Mouse (Mus musculus) gastrocnemius, adult 8-10 months (tissue): ENCODE data around the gene Dync1li2. TPM values are rescaled to one million over a fixed set of nuclear protein-coding genes. Genes with fewer than 3 reads are reported as not detected.

ENCODE experiments used
- DNase-seq, 2 experiments: peaks; one replicate each; pipeline ENCODE4 v3.0.0; 2022; ENCODE audit warnings: low spot score in 2 of 2
- total RNA-seq, 4 experiments: library from RNA; stranded (reverse); gene quantifications; 2 replicates each; pipeline ENCODE4 v1.2.4; 2022

The Dync1li2 gene
- total RNA-seq, 4 experiments from 2014 or later, result 63.1 to 122 (median 75.8) TPM

DNA sequence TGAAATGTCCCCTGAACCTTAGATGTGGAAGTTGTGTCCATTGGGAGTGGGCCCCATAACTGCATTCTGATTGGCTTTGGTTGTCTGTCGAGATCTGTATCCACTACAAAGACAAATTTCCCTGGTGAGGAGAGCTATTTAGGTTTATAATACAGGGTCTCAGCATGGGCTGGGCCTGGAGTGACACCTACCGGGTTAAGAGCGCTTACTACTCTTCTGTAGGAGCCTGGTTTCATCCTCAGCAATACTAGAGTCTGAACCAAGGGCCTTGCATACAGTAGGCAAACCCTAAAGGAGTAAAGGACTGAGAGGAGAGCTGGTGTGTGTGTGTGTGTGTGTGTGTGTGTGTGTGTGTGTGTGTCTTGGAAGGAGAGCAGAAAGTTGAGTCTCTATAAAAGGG is 28.6 kb downstream of the Dync1li2 start:
- DNase-seq, result no peak

DNA sequence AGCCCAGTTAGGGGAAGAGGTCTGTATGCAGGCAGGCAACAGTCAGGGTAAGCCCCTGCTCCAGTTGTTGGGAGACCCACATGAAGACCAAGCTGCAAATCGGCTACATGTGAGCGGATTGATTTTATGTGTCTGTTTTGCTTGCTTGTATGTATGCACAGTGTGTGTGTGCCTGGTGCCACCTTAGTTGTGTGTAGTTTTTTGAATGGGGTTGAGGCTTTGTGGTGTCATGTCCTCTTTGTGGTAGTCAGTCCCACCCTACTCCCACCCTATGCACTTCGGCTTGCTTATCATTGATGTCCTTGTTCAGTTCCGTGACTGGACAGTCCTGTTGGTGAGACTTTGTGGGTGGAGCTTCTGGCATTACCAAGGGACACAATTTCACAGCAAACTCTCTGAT is 29.1 kb downstream of the Dync1li2 start:
- DNase-seq, result no peak

DNA sequence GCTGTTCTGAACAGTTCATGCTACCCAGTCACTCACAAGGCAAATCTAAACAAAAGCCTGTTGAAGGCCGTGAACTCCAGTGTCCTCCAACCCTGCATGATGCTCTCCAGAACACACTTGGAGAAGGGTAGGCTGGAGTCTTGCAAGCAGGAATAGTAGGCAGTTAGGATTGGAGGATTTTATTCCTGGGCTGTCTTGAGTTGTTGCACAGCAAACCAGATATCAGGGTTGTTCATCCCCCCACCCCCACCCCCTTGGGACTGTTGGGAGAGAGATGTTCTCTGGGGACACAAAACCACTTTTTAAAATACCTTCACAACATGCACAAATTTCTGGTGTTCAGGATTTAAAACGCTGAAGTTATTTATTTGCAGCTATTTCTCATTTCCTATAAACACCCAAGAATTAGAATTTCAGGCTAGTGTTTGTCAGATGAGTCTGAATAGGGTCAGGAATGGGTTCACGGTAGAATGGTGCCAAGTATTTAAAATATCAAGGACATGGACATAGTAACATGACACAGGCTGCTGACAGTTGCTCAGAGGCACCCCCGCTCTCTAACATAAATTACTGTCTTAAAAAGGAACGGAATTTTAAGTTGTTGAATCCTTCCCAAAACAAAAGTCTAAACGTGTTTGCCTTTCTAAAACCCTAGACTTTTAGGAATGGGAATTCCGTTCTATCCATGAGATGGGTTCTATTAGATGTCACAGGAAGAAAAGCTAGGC is 29.9 kb downstream of the Dync1li2 start:
- DNase-seq, result no peak

DNA sequence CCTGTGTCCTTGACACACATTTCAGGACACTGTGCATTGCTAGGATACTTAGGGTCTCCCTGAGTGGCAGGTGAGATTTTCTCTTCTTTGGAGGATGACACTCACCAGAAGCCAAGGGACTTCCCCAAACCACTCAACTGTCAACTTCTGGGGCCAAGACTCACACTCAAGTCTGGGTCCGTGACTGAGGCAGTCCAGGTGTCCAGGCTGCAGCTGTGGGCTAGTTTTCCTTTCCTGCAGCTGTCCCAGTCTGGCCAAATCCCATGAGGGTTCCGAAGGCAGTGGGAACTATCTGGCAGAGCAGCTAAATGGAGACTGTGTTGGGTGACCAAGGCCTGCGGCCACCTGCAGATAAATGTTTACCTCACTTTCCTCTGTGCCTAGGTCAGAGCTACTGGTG is 30.9 kb downstream of the Dync1li2 start:
- no peak for DNase-seq

DNA sequence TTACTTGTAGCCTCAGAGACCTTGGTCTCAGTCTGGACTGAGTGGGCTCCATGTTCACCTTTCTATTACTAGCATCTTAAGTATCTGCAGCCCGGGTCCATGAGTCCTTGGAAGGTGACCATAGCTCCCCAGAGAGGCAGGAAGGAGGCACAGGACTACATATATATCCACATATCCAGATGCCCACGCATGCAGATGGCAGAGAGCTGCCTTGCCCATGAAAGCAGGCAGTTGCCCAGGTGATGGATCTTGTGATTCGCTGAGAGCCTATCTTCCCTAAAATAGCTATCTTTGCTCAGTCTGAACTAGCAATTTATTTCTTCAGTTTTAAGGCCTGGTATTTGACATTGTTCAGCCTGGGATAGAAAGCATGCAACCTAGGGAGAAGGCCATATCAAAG is 31.4 kb downstream of the Dync1li2 start:
- DNase-seq, result no peak

DNA sequence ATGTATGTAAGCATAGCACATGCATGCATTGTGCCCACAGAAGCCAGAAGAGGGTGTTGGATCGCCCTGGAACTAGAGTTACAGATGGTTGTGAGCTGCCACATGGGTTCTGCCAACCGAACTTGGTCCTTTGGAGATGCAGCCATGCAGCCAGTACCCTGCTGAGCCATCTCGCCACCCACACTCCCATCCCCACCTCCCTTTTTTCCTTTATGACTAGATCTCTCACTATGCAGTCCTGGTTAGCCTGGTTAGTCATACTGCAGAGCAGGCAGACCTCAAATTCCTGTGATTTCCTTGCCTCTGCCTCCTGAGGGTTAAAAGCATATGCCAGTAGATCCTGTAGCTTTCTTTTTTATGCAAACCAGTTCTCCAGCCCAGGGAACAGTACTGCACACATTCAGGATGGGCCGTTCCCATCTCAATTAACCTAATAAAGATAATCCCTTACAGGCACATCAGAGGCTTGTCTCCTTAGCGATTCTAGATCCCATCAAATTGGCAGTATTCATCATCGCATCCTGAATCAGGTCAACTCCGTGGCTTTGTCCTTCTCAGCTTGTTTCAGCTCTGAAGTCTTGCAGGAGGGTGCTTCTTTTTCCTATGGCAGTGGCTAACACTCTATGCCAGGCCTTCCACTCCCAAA is 32.1 kb downstream of the Dync1li2 start:
- no peak for DNase-seq

DNA sequence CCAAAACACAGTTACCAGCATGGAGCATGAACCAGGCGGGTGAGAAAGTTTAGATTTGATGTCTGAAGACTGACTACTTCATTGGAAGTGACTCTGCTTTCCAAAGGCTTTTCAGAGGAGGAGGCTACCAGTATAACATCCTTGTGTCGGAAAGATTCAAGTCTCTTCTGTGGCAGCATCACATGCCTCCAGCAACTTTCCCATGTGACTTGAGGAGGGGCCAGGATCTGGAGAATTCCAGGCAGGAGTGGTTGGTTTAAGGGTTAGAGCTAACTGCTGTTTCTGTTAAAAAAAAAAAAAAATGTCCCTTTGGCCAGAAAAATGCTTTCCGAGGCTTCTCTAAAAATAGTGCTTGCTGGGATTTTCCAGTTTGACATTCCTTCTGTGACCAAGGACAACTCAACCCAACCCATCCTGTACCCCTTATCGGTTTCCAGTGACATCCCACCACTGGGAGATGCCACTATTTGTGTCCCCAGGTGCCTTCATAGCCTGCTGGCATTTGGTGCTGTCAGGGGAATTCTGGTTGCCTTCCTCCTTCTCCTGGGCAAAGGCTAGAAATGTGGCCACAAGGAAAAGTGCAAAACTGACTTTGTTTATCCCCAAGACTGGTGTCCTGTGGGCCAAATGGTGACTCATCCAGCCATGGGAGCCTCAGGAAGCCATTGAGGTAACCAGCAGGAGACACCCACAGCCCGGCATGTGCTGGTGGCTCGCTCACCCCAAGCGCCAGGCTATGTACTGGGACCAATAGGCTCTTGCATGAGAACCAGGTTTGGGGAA is 34.3 kb downstream of the Dync1li2 start:
- DNase-seq, result peak in 1 of 2 experiments; percentile 16

DNA sequence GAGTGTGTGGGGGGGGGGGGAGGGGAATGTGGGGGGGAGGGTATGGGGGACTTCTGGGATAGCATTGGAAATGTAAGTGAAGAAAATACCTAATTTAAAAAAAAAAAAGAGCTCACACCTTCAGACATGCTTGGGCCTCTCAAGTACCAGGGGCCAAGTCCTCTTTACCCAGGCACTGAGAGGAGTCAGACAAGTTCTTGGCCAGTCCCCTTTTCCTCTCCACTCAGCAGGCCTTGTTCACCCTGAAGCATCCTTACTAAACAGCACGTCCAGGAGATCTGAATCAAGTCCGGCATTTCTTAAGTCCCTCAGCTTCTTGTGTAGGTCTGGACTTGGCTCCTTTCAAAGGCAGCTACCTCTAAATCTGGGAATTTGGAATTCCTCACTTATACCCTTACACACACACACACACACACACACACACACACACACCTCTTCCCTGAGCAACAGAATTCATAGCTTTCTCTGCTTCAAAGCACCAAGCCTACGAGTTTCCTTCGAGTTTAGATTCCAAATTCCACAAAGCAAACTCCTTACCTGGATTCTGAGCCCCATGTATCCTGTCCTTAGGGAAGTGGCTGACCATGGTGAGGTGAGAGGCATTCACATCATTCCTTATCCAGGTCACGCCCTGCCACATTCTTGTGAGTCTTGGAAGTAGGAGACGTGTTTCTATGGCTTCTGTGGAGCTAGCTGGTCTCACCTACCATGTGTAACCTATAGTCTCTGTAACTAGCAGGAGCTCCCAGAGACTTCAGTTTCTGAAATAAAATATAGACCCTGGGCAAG is 36.3 kb downstream of the Dync1li2 start:
- DNase-seq, result no peak

DNA sequence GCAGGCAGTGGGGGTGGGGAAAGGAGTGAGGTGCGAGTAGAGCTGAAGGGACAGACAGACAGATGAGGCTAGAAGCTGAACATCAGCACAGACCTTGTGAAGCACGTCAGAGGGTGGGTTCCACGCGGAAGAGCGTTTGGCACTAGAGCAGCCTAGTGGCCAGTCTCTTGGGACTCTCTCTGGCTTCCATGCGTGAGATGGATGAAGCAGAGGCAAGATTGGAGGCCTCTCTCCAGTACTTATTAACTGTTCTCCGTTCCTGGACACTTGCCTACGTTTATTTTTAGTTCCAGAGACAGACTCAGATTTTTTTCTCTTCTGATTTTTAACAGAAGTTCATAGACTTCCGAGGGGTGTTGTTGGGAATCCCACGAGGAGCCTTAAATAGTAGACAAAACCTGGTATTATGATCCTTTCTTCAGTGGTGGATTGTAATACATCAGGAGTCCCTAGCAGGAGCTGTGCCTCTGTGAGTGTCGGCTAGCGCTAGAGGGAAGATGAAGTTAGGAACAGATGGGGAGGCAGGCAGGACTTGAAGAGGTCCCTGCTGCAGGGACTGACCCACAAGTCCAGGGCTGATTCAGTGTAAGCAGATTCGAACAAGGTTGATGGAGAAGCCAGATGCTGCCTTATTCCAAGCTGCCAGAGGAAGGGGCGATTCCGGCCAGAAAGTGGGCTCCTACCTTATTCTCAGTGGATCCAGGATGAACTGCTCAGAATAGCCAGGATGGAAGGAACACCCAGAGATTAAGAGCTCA is 37.2 kb downstream of the Dync1li2 start:
- peak in 1 of 2 experiments; percentile 34 for DNase-seq

DNA sequence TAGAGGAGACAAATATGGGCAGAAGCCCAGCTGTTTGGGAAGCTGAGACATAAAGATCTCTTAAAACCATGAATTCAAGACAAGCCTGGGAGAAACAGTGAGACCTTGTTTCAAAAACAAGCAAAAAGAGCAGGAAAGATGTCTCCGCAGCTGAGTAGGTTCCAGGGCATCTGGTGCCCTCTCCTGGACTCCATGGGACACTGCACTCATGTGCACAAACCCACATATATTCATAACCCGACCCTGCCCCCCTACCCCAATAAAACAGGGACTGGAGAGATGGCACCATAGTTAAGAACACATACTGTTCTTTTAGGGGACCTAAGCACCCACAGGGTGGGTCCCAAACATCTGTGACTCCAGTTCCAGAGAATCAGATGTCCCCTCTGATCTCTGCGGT is 39.3 kb downstream of the Dync1li2 start:
- no peak for DNase-seq

DNA sequence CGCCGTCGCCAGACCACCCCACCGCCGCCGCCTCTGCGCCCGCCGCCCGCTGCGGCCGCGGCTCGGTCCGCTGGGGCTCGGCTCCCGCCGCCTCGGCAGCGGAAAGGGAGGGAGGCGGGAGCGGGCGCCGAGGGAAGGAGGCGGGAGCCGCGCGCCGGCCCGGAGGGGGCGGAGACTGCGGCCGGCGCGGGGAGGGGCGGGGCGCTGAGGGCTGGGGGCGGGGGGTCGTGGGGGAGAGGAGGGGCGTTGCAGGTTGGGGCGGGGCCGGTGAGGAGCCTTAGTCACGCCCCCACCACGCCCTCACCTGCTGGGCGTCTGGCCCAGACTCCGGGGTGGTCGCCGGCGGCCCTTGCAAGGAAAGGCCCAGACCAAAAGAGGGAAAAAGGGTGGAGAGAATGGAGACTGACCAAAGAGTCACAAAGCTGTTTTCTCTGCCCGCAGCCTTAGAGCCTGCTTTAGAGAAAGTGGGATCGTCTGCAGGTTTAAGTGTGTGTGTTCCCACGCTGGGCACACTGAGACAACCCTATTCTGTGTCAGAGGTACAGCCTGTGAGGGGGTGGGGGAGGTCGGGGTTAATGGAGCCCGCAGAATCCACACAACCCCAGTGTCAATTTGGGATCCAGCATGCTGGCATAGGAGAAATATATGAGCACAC is 47.0 kb downstream of the Dync1li2 start, which contains the start of gene Cmtm4:
Cmtm4 (minus strand) TSS at position 105 of the 655 bp plus-strand sequence.
- DNase-seq, result peak; percentile 13 to 32

DNA sequence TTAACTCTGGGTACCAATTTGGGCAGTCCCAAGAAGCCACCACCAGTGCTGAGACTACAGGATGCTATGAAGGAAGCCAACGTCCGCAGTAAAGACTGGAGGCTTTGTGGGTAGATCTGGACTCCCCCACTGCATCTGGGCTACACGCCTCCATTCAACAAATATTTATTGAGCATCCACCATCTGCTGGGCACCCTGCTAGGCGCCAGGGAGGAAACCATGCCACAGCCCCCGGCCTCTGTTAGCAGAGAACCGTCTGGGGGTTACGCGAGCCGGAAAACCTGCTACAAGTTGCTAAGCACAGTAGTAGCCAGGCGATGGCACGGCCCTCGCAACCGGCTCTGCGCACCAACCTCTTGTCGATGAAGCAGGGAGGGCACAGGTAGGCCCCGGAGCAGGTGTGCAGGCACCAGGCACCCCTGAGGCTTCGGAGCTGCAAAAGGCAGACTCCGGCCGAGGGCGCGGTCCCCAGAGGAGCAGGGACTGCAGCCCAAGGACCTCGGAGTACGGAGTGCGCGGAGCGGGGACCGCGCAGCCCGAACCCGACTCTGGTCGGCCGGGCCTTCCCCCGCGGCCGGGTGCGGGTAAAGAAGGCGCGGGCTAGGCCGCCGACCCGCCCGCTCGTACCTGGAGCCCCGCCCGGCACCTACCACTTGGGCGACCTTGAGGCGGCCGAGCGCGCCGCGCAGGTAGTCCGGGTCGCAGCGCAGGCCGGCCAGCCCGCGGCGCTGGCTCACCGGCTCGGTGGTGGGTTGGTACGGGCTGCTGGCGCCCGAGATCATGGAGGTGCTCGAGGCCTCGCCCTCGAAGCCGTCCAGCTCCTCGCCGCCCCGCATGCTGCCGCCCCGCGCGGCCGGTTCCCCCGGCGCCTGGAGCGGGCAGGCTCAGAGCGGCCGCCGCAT is 47.8 kb downstream of the Dync1li2 start:
- peak in 1 of 2 experiments; percentile 33 for DNase-seq

DNA sequence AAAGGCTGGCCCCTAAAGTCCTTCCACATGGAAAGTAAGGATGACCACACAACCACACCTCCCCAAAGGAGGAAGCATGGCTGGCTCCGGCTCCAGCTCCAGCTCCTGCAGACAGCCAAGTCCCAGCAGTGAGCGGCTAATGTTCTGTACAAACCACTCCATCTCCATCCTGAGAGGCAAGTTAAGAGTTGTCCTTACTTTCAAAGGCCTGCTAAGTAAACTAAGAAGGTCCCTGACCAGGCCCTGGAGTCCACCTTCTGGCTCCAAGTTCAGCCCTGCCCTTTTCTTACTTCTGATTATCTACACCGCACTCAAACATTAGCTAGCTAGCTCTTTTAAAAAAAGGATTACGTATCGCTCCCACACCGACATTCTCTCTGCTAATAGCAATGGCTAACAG is 49.1 kb downstream of the Dync1li2 start:
- DNase-seq, result no peak

DNA sequence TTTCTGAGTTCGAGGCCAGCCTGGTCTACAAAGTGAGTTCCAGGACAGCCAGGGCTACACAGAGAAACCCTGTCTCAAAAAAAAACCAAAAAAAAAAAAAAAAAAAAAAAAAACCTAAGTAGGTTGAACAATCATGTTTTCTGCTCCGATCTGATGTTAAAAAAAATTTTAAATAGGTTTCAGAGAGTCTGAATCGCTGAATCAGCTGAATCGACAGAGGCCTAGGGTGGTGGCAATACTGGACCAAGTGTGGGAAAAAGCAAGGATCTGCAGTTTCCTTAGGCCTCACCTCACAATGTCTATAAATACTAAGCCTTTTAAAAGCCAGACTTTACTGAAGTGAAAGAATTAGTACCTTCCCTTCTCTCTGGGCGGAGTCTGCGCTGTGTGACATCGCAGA is 49.7 kb downstream of the Dync1li2 start:
- no peak for DNase-seq

DNA sequence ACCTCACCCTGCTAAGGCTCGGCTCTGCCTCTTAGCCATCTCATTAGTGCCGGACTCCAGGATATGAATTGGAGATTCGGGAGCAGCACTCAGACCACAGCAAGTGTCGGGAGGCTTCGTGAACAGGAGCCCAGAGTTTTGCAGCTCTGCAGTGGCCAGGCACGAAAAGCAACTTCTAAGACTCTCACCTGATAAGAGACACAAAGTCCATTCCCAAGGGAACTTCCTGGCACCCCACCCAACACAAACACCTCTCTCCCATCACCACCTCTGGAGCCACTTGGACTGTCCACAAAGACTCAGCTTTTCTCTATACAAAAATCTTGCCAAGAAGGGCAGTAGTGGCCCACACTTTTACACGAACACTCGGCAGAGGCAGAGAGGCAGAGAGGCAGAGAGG is 52.6 kb downstream of the Dync1li2 start:
- DNase-seq, result no peak

DNA sequence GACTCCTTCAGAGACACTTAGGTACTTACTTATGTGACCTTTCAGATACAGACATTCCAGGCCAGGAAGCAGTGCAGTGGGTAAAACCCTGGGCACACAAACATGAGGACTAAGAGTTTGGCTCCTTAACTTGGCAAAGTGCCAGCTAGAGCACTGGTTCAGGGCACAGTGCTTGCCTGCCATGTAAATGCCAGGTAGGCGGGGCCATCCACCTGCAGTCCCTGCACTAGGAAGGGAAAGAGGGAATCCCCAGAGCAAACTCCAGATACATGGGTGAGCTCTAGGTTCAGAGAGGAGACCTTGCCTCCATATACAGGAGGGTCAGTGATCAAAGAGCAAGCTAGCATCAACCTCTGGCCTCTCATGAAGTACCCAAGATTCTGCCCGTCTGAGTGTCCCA is 54.9 kb downstream of the Dync1li2 start:
- DNase-seq, result peak in 1 of 2 experiments; percentile 24

DNA sequence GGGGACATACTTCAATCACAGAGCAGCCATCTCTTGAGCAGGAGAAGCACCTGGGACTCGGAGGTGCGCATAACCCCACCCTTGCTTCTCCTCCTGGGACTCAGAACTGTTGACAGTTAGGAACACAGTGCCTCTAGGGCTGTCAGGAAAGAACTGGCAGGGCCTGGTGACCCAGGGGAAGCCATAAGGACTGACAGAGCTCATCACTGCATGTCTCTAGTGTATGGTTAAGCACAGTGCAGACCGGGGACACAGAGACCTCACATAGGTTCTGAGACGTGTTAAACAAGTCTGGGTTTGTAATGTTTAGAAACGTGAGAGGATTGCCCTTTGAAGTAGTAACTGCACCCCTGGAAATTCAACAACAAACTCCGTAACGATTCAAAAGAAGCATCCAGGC is 55.3 kb downstream of the Dync1li2 start:
- DNase-seq, result no peak

DNA sequence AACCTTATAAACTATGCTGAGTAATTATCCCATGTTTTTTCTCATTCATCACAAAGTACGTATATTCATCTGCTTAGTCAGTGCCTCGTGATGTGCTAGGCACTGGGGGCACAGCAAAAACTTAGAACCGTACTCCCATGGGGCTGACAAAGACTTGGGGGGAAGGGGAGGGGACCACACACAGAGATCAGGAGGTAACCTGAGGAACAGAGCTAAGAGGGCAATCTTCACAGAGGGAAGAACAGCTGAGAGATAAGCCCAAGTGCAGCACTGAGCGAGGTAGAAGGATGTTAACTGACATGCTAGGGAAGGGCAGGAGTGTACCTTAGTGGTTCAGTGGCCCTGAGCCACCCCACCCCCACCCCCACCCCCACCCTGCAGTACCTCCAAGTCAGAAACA is 56.2 kb downstream of the Dync1li2 start:
- no peak for DNase-seq

DNA sequence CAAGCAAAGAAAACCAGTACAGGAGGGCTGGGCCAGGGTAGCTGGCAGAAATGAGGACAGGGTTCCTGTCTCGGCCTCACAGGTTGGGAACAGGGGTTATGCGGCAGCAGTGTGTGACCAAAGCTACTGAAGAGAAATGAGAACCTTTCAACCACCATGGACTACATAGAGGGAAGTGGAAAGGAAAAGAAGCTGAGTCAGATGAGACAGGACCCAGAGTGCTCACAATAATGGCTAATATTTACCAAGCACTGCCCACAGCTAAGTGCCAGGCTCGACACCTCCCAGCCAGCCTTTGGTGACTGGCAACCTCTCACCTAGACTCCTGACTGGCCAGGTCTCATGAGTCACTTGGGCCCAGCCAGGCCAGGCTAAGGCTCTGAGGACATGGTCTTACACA is 58.9 kb downstream of the Dync1li2 start:
- DNase-seq, result no peak
